Mouse (Mus musculus): ENCODE measurements around the gene Cfap43. TPM values are rescaled to one million over a fixed set of nuclear protein-coding genes. Genes with fewer than 3 reads are reported as not detected.

The Cfap43 gene
- total RNA-seq, 2 experiments from 2014 or later: not detected

Small RNA genes within 50 kb of the gene (microRNA-seq; reads per million reads assigned to microRNA genes)
- gene Gm22240 (0 reads per million in 2 experiments), gene Mir8090 (0 reads per million in 2 experiments)

Other genes starting within 250 kb of the Cfap43 start
- under 1 TPM; 0.05 to 0.10 TPM for gene Col17a1, start 227.2 kb downstream of the Cfap43 start, total RNA-seq (2021)
- 10 to 100 TPM; 71.2 to 79.0 TPM for gene Sfr1, start 187.6 kb downstream of the Cfap43 start, total RNA-seq (2021)
- 10 to 100 TPM; 40.8 to 59.1 TPM for gene Gsto1, start 64.3 kb downstream of the Cfap43 start, total RNA-seq (2021)
- under 1 TPM; 0.22 to 0.66 TPM for gene Gsto2, start 53.8 kb downstream of the Cfap43 start, total RNA-seq (2021)
- gene Itprip, start within 50 bp of the Cfap43 start, total RNA-seq (2021): under 1 TPM; 0.74 to 0.76 TPM
- not detected for gene Cfap58, start 18.4 kb upstream of the Cfap43 start, total RNA-seq (2021)